Mouse (Mus musculus): ENCODE data around the gene Foxe1. TPM values are rescaled to one million over a fixed set of nuclear protein-coding genes. Genes with fewer than 3 reads are reported as not detected.

Gene Foxe1
- polyA plus RNA-seq, 1 experiment from 2014 or later: not detected

GRCm38 (mm10) chr4:46374869-46375368, 31.5 kb downstream of the Foxe1 start:
- DNase-seq (peak; percentile 86), ATAC-seq (ENCODE audit: insufficient read depth) (peak; percentile 32; the same call in 1 of the 2 replicates)
- peak; percentile 97 for TF ChIP-seq CTCF (IDR thresholded peaks at IDR 0.05; ENCODE audit: low read depth)
- Histone ChIP-seq H3K27me3 (ENCODE audit: insufficient read depth, low read length) (no peaks in the 10 kb centered on the region), H3K4me1 (ENCODE audit: insufficient read depth) (peaks cover 10% of the 10 kb centered on the region), H3K9me3 (ENCODE audit: low read depth, low read length) (no peaks in the 10 kb centered on the region), H3K27ac (ENCODE audit: low read depth) (no peak overlapping the region), H3K4me3 (ENCODE audit: low read depth, low read length) (peak overlapping the region; percentile 28), H3K36me3 (ENCODE audit: insufficient read depth) (peaks cover 15% of the 10 kb centered on the region), H3K9ac (peak overlapping the region; percentile 27; the same call in 1 of the 2 replicates), H3K4me2 (peak overlapping the region; percentile 62)
- WGBS: 18% methylated on average over 22 of the region's 22 CpGs

GRCm38 (mm10) chr4:46388556-46388955, 45.1 kb downstream of the Foxe1 start:
- WGBS: 15% methylated on average over 5 of the region's 5 CpGs
- Histone ChIP-seq H3K4me2 (peak overlapping the region; percentile 68), H3K36me3 (ENCODE audit: insufficient read depth) (peaks cover 29% of the 10 kb centered on the region), H3K27me3 (ENCODE audit: insufficient read depth, low read length) (no peaks in the 10 kb centered on the region), H3K9me3 (ENCODE audit: low read depth, low read length) (no peaks in the 10 kb centered on the region), H3K9ac (peak overlapping the region; percentile 81; the same call in 1 of the 2 replicates), H3K4me1 (ENCODE audit: insufficient read depth) (no peaks in the 10 kb centered on the region), H3K4me3 (ENCODE audit: low read depth, low read length) (peak overlapping the region; percentile 61), H3K27ac (ENCODE audit: low read depth) (peak overlapping the region; percentile 92; the same call in 1 of the 2 replicates)
- DNase-seq (no peak), ATAC-seq (ENCODE audit: insufficient read depth) (no peak)
- no peak for TF ChIP-seq CTCF (IDR thresholded peaks at IDR 0.05; ENCODE audit: low read depth)

GRCm38 (mm10) chr4:46389013-46389611, 45.7 kb downstream of the Foxe1 start, which contains the start of gene Trmo:
TSS of gene Trmo (minus strand) at chr4:46389437.
- under 1% methylated on average over 56 of the region's 56 CpGs for WGBS
- ATAC-seq (ENCODE audit: insufficient read depth) (peak; percentile 98), DNase-seq (peak; percentile 99)
- Histone ChIP-seq H3K36me3 (ENCODE audit: insufficient read depth) (peaks cover 24% of the 10 kb centered on the region), H3K9me3 (ENCODE audit: low read depth, low read length) (no peaks in the 10 kb centered on the region), H3K27ac (ENCODE audit: low read depth) (peak within 1 kb of the TSS; percentile 92), H3K4me3 (ENCODE audit: low read depth, low read length) (peak within 1 kb of the TSS; percentile 61), H3K27me3 (ENCODE audit: insufficient read depth, low read length) (no peaks in the 10 kb centered on the region), H3K4me1 (ENCODE audit: insufficient read depth) (no peaks in the 10 kb centered on the region), H3K4me2 (peak within 1 kb of the TSS; percentile 68), H3K9ac (peak within 1 kb of the TSS; percentile 81)
- TF ChIP-seq CTCF (IDR thresholded peaks at IDR 0.05; ENCODE audit: low read depth): peak; percentile 15; the same call in 1 of the 2 replicates

- Histone ChIP-seq H3K4me3 (ENCODE audit: low read depth, low read length) (peak overlapping the region; percentile 61), H3K27ac (ENCODE audit: low read depth) (peak overlapping the region; percentile 92), H3K4me2 (peak overlapping the region; percentile 68), H3K9ac (peak overlapping the region; percentile 81), H3K27me3 (ENCODE audit: insufficient read depth, low read length) (no peaks in the 10 kb centered on the region), H3K36me3 (ENCODE audit: insufficient read depth) (peaks cover 20% of the 10 kb centered on the region), H3K9me3 (ENCODE audit: low read depth, low read length) (no peaks in the 10 kb centered on the region), H3K4me1 (ENCODE audit: insufficient read depth) (no peaks in the 10 kb centered on the region)
- TF ChIP-seq CTCF (IDR thresholded peaks at IDR 0.05; ENCODE audit: low read depth): no peak
- WGBS: 2% methylated on average over 24 of the region's 24 CpGs
- no peak for ATAC-seq (ENCODE audit: insufficient read depth)
- DNase-seq: peak; percentile 83
Measured at GRCm38 (mm10) chr4:46389612-46390341, 46.4 kb downstream of the Foxe1 start.

GRCm38 (mm10) chr4:46390390-46390970, 47.1 kb downstream of the Foxe1 start:
- H3K27me3 ChIP-seq (ENCODE audit: insufficient read depth, low read length): no peaks in the 10 kb centered on the region
- H3K9ac ChIP-seq: peak overlapping the region; percentile 81
- peaks cover 13% of the 10 kb centered on the region for H3K36me3 ChIP-seq (ENCODE audit: insufficient read depth)
- no peak for ATAC-seq (ENCODE audit: insufficient read depth)
- peak overlapping the region; percentile 16; the same call in 1 of the 2 replicates for H3K27ac ChIP-seq (ENCODE audit: low read depth)
- DNase-seq: peak; percentile 95
- WGBS: 22% methylated on average over 9 of the region's 9 CpGs
- peak overlapping the region; percentile 68 for H3K4me2 ChIP-seq
- H3K9me3 ChIP-seq (ENCODE audit: low read depth, low read length): no peaks in the 10 kb centered on the region
- peak overlapping the region; percentile 61 for H3K4me3 ChIP-seq (ENCODE audit: low read depth, low read length)
- no peaks in the 10 kb centered on the region for H3K4me1 ChIP-seq (ENCODE audit: insufficient read depth)
- TF ChIP-seq CTCF (IDR thresholded peaks at IDR 0.05; ENCODE audit: low read depth): peak; percentile 89

GRCm38 (mm10) chr4:46394388-46394787, 51.0 kb downstream of the Foxe1 start:
- Histone ChIP-seq H3K9ac (no peak overlapping the region), H3K4me2 (no peak overlapping the region), H3K4me3 (ENCODE audit: low read depth, low read length) (no peak overlapping the region), H3K27me3 (ENCODE audit: insufficient read depth, low read length) (no peaks in the 10 kb centered on the region), H3K9me3 (ENCODE audit: low read depth, low read length) (no peaks in the 10 kb centered on the region), H3K4me1 (ENCODE audit: insufficient read depth) (no peaks in the 10 kb centered on the region), H3K27ac (ENCODE audit: low read depth) (no peak overlapping the region), H3K36me3 (ENCODE audit: insufficient read depth) (no peaks in the 10 kb centered on the region)
- DNase-seq (no peak), ATAC-seq (ENCODE audit: insufficient read depth) (no peak)
- no peak for TF ChIP-seq CTCF (IDR thresholded peaks at IDR 0.05; ENCODE audit: low read depth)
- WGBS: 74% methylated on average over 2 of the region's 2 CpGs
